Mouse (Mus musculus): ENCODE data around the gene Ccdc88a.

Gene Ccdc88a

GRCm38 (mm10) chr11:29548504-29549424 lies 175.3 kb downstream of the Ccdc88a start:
- peak; percentile 71 for DNase-seq (ENCODE audit: low read depth)

GRCm38 (mm10) chr11:29549425-29549778 lies 175.9 kb downstream of the Ccdc88a start:
- DNase-seq (ENCODE audit: low read depth) = peak; percentile 86
